In the genomic region with DNA sequence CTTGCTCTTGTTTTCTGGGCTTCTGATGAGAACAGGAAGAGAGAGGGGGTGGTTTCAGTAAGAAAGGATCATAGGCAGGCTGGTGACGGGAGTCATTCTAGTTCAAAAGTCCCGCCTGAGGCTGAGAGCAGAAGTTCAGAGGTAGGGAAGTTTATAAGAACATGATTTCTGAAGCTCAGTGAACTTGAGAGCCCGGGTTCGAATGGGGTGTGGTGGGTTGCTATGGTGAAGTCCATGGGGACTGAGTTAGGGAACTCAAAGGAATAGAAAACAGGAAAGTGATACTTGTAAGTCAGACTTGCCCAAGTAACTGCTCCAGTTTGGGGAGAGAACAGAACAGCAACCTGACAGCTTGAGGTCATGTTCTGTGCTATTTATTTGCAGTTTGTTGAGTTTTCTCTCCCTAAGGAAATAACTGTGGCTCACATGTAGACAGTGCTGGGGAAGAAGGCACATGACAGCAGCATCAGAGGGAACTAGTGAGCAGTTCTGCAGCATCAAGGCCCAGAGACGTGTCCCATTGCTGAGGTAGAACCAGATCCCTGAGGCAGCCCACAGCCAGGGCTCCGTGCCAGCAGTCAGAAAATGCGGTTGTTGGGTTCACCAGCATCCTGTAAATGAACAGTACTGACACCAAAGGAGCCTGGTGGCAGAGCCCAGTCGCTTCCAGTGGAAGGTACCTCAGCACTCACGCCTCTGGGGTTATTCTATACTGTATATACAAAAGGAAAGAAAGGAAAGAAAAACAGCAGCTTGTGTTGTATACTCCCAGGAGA, we compare ENCODE assay signal across 10 mouse cellular contexts. TPM values are rescaled to one million over a fixed set of nuclear protein-coding genes. Genes with fewer than 3 reads are reported as not detected.
DNase-seq lines count a peak whose midpoint lies in the region; ATAC-seq and TF ChIP-seq lines count a peak whose summit lies in the region.
"Had no signal": no experiment of that assay in that cellular context is flagged by ENCODE, and none has a peak within 500 bp of the region (broad histone marks: within the 10 kb centered on the region; RNA-seq: fewer than 3 reads in every experiment).

No protein-coding gene starts in this region.

- no peak for TF ChIP-seq CTCF in thymus, adult 2 months (IDR thresholded peaks at IDR 0.05; ENCODE audit: borderline replicate concordance, control insufficient read depth, extremely low read depth, insufficient read depth, low read length, poor library complexity)
- no peak for TF ChIP-seq CTCF in intestine, postnatal 0 days (IDR thresholded peaks at IDR 0.05; ENCODE audit: low read depth)

- peaks cover 38% of the 10 kb centered on the region for H3K79me2 ChIP-seq in macrophage (ENCODE audit: inconsistent target)

- H3K9me3 ChIP-seq in heart, embryonic 12.5 days (replicated peaks): no peaks in the 10 kb centered on the region
- no peaks in the 10 kb centered on the region for H3K9me3 ChIP-seq in heart, embryonic 15.5 days (replicated peaks)
- H3K9me3 ChIP-seq in intestine, postnatal 0 days (ENCODE audit: control insufficient read depth): no peaks in the 10 kb centered on the region
- H3K9me3 ChIP-seq: G1E; midbrain, embryonic 12.5 days had no signal

- 70% methylated on average over 9 of the region's 9 CpGs for WGBS in heart, embryonic 12.5 days
- WGBS in thymus, adult 2 months: 15% methylated on average over 9 of the region's 9 CpGs
- 61% methylated on average over 9 of the region's 9 CpGs for WGBS in heart, embryonic 15.5 days
- WGBS in macrophage (ENCODE audit: missing documents): 24% methylated on average over 9 of the region's 9 CpGs
- 65% methylated on average over 9 of the region's 9 CpGs for WGBS in intestine, postnatal 0 days

- H3K27me3 ChIP-seq in heart, embryonic 12.5 days (replicated peaks): no peaks in the 10 kb centered on the region
- H3K27me3 ChIP-seq in thymus, adult 2 months (ENCODE audit: control insufficient read depth, insufficient read depth, low read length): no peaks in the 10 kb centered on the region
- no peaks in the 10 kb centered on the region for H3K27me3 ChIP-seq in heart, embryonic 15.5 days
- no peaks in the 10 kb centered on the region for H3K27me3 ChIP-seq in intestine, postnatal 0 days (replicated peaks; ENCODE audit: control insufficient read depth, insufficient read depth, low read length)
- H3K27me3 ChIP-seq: midbrain, embryonic 12.5 days had no signal

- no peak overlapping the region for H3K4me3 ChIP-seq in heart, embryonic 12.5 days
- no peak overlapping the region for H3K4me3 ChIP-seq in thymus, adult 2 months (ENCODE audit: control insufficient read depth, insufficient read depth, low read length)
- no peak overlapping the region for H3K4me3 ChIP-seq in heart, embryonic 15.5 days
- H3K4me3 ChIP-seq in macrophage (ENCODE audit: inconsistent target): no peak overlapping the region
- H3K4me3 ChIP-seq in intestine, postnatal 0 days (ENCODE audit: low read depth, low read length): no peak overlapping the region
- H3K4me3 ChIP-seq: midbrain, embryonic 12.5 days had no signal

- H3K36me3 ChIP-seq in heart, embryonic 12.5 days: 0 out of 2 replicates have a peak, but pooled peaks cover 6% of the 10 kb centered on the region
- H3K36me3 ChIP-seq in thymus, adult 2 months (ENCODE audit: control insufficient read depth, insufficient read depth, low read length): no peaks in the 10 kb centered on the region
- no peaks in the 10 kb centered on the region for H3K36me3 ChIP-seq in heart, embryonic 15.5 days
- H3K36me3 ChIP-seq in macrophage (ENCODE audit: inconsistent target): no peaks in the 10 kb centered on the region
- H3K36me3 ChIP-seq in intestine, postnatal 0 days (ENCODE audit: control insufficient read depth, insufficient read depth): no peaks in the 10 kb centered on the region

- DNase-seq in heart, adult 18-20 months: peak; percentile 63 to 66
- DNase-seq in thymus, adult 2 months: peak; percentile 28
- no peak for DNase-seq in thymus, adult 18-20 months
- DNase-seq in ovary, postnatal 14 days (ENCODE audit: low spot score): no peak

- H3K9ac ChIP-seq in heart, embryonic 12.5 days: no peak overlapping the region
- no peak overlapping the region for H3K9ac ChIP-seq in heart, embryonic 15.5 days
- H3K9ac ChIP-seq in intestine, postnatal 0 days (ENCODE audit: low read depth, low read length): no peak overlapping the region
- H3K9ac ChIP-seq: midbrain, embryonic 12.5 days had no signal

- TF ChIP-seq POLR2A in thymus, adult 2 months (IDR thresholded peaks at IDR 0.05; ENCODE audit: control insufficient read depth, extremely low read depth, insufficient read depth, low read length, poor library complexity): no peak

- no peak overlapping the region; the same call in 1 of the 2 replicates for H3K27ac ChIP-seq in heart, embryonic 12.5 days (ENCODE audit: poor library complexity, severe bottlenecking)
- H3K27ac ChIP-seq in thymus, adult 2 months (ENCODE audit: control insufficient read depth, insufficient read depth, low read length): no peak overlapping the region
- peak overlapping the region; percentile 17; the same call in 1 of the 2 replicates for H3K27ac ChIP-seq in heart, embryonic 15.5 days
- peak overlapping the region; percentile 35 for H3K27ac ChIP-seq in macrophage
- no peak overlapping the region; the same call in 1 of the 2 replicates for H3K27ac ChIP-seq in intestine, postnatal 0 days (ENCODE audit: low read depth, low read length)
- H3K27ac ChIP-seq: midbrain, embryonic 12.5 days had no signal

- ATAC-seq in heart, embryonic 12.5 days (ENCODE audit: insufficient number of reproducible peaks, low FRiP score): no peak
- ATAC-seq in heart, embryonic 15.5 days (replicated peaks; ENCODE audit: insufficient number of reproducible peaks, insufficient read depth, low FRiP score, low read depth): no peak
- no peak for ATAC-seq in intestine, postnatal 0 days

- no peak overlapping the region for H3K4me2 ChIP-seq in heart, embryonic 12.5 days
- H3K4me2 ChIP-seq in heart, embryonic 15.5 days: no peak overlapping the region
- H3K4me2 ChIP-seq in intestine, postnatal 0 days (replicated peaks; ENCODE audit: low read depth): no peak overlapping the region
- H3K4me2 ChIP-seq: midbrain, embryonic 12.5 days had no signal

- H3K4me1 ChIP-seq in heart, embryonic 12.5 days (replicated peaks): peaks cover 36% of the 10 kb centered on the region
- H3K4me1 ChIP-seq in thymus, adult 2 months (replicated peaks; ENCODE audit: control insufficient read depth, insufficient read depth, low read length): peaks cover 21% of the 10 kb centered on the region
- peaks cover 40% of the 10 kb centered on the region for H3K4me1 ChIP-seq in heart, embryonic 15.5 days (replicated peaks)
- H3K4me1 ChIP-seq in intestine, postnatal 0 days (replicated peaks; ENCODE audit: control insufficient read depth, insufficient read depth, low read length): no peaks in the 10 kb centered on the region

RNA-seq across cellular contexts. Expression of gene Fyn, which starts 52.4 kb away (rescaled TPM):
- total RNA-seq in heart, adult 18-20 months (2021): 10 to 100 TPM; 30.6 to 32.2 TPM
- 18.0 and 18.7 TPM in 2 replicates for polyA plus RNA-seq in heart, embryonic 12.5 days (2016; fragmentation: Nextera tagmentation; extraction: Ambion mirVana)
- polyA plus RNA-seq in thymus, adult 2 months (2012; rRNA removed): 74.6 and 76.1 TPM in 2 replicates
- 12.7 and 17.2 TPM in 2 replicates for polyA plus RNA-seq in heart, embryonic 15.5 days (2015; fragmentation: Nextera tagmentation; extraction: Ambion mirVana)
- 10 to 100 TPM in 25 of 26 experiments, 1 to 10 TPM in 1; 6.3 to 28.4 (median 18.4) TPM for total RNA-seq in macrophage (2018; cell fraction: chromatin; rRNA removed)
- 10 to 100 TPM in 24 of 26 experiments, 1 to 10 TPM in 2; 9.9 to 18.1 (median 13.6) TPM for total RNA-seq in macrophage (2018; cell fraction: cytosol; rRNA removed)
- 10 to 100 TPM in 25 of 26 experiments, 1 to 10 TPM in 1; 9.1 to 30.6 (median 14.2) TPM for total RNA-seq in macrophage (2018; cell fraction: nucleus; rRNA removed)
- 11.3 to 23.4 TPM (median 18.6 TPM) in 3 replicates for polyA plus RNA-seq in macrophage (2018)
- polyA plus RNA-seq in intestine, postnatal 0 days (2015; fragmentation: Nextera tagmentation; extraction: Ambion mirVana): 13.3 and 13.5 TPM in 2 replicates

Comparison
In these comparisons a context has a peak if more than half of its experiments do, and no peak if none do; other contexts are left out.
1. DNase-seq: peak in heart, adult 18-20 months (2 of 2) and thymus, adult 2 months (single experiment); none in thymus, adult 18-20 months (0 of 2) and ovary, postnatal 14 days (single experiment).
2. H3K27ac ChIP-seq: peak in heart, embryonic 15.5 days (single experiment) and macrophage (single experiment); none in heart, embryonic 12.5 days (single experiment), thymus, adult 2 months (single experiment) and intestine, postnatal 0 days (single experiment).